Mouse (Mus musculus): ENCODE measurements at regions not wholly inside any gene's neighbourhood (a gene's known extent, or its start where the extent isn't known, plus 50 kb on each side); places are given as distances from the start of the nearest gene placed in this dataset.
A peak's percentile ranks its signal among the peaks of the same experiment; 100 is the strongest.

DNA sequence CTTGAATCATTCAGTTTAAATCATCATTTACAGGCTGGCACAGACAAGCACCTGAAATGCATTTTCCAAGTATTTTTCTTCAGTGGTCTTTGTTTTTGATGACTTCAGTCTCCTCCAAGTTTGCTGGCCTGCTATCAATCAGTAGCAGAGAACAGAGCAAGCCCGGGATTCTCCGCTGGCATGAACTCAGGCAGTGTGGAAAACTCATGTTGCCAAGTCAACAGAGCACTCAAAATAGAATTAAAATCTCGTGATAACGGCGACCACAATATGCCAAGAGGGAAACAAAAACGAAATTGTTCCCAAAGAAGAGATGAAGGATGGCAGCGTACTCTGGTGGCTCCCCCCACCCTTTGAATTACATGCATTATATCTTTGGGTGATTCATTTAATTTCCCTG lies 190.9 kb upstream of the Fat4 start:
- DNase-seq, result no peak

DNA sequence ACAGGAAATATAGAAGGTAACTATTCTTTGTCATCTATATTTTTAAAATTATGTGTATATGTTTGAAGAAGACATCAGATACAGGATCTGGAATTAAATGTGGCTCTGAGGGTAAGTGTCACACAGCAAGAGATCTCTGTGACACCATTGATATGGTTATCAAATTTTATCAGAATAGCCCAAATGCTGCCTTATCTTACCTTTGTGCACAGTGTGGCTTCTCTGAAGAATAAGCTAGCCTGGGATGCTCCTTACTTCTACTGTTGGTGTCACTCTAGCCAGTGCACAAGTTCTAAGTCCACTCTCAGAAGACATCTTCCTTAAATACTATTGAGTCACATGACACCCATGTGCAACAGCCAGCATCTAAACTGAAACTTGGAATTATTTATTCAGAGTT lies 194.0 kb upstream of the Fat4 start:
- no peak for DNase-seq

DNA sequence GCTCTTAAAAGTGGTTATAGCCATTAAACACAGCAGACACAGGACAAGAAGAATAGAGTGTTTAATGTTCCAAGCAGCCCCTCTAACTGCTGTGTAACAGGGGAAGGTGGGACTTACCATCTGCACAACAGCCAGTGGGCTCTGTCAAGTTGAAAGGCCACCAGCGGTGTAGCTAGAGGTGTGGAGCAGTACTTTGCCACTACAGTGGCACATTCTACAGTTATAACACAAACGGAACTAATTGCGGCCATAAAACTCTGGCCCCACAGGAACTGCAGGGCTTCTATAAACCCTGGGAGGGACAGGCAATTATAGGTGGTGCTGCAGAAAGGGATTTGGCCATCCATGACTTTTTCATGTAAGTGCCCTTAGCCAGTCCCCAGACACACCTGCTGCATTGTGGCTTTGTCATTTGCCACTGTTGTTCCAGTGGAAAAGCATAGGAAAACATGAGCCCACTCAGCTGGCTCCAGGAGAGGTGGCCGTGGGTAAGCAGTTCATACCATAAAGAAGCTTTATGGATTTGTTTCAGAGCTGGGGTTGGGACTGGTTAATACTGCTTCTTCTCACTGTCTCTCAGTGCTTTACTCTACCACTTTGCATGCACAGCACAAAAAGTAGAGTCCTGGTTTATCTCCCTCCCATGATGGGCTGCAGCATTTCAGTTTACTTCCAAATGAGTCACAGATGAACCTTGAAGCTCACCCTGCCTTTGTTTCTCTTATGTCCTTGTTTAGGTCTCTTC lies 199.8 kb upstream of the Ankrd50 start:
- no peak for DNase-seq

DNA sequence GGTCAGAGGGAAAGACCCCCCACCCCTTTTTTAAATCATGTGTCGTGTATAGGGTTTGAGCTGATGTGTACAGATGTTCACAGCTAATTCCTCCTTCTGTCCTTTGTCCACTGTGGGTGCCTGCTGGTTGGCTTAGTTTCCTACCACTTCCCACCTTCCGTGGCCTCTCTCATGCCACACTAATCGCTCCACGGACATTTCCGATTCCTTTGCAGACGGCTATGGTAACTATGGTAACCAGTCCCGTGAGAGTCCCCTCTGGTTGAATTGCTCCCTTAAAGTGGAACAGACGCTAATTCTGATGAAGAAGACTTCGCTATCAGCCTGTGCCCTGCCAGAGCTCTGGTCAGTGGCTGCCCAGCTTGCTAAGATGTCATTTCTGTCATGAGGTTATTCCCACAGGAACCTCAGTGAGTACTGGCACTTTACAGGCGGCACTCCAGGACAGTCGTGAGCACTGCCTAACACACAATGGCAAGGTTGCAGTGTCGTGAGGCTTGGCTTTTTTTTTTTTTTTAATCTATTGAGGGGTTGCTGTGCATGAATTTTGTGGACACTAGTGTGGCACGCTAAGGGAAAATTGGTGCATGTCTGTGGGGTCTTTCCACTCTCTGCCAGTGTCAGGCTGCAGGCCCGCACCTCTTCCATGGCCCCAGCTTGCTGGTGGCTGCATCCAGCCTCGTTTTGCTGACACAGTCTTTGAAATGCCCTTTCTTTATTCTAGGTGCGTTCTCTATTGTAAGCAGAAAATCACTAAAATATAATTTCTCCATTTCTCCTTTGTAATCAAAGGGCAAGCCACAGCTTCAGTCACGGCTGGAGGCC lies 179.2 kb upstream of the Ankrd50 start:
- DNase-seq, result no peak

DNA sequence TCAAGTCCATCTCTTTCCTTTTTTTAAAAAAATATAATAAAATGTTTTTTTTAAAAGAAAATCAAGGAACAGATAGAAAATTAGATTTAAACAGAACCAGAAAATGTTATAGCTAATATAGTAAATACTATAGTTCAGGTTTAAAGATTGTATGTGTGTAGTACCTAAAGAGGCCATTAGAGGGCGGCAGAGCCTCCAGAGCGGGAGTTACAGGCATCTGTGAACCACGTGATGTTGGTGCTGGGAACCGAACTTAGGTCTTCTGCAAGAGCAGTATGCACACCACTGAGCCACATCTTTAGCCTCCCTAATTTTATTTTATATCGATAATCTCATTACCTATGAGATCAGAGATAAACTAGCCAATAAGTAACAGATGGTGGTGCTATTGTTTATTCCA lies 178.4 kb upstream of the Ankrd50 start:
- no peak for DNase-seq

DNA sequence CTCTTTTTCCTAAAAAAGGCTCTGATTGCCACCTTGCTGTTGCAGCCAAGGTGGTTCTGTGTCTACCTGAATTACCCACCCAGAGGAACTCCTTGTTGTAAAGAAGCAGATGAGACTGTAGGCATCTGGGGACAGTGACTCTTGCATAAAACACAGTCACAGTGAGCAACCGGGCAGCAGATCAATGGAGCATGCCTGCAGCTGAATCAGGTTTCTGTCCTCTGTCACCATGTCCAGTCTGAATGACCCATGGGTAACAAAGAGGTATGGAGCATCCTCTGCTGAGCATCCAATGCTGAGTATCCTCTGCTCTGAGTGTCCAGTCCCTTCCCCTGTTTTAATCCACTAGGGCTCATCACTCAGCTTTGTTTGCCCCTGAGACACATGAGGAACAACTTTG lies 172.1 kb upstream of the Ankrd50 start:
- no peak for DNase-seq

DNA sequence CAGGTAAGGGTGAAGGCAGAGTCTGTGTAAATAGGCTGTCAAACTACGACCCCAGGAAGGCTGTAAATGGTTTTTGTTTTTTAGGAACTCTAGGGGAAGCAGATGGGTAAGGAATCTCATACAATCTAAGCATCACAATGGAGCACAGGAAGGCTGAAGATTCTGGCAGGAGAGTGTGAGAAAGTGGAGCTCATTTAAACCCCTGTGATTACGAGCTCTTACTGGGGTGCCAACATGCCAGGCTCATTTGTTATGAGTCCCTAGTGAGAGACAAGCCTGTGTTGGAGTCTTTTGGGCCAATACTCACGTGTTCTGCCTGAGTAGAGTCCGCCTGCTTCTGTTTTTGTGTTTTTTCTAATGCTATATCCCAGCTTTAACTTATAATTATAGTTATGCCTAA lies 169.3 kb upstream of the Ankrd50 start:
- no peak for DNase-seq

DNA sequence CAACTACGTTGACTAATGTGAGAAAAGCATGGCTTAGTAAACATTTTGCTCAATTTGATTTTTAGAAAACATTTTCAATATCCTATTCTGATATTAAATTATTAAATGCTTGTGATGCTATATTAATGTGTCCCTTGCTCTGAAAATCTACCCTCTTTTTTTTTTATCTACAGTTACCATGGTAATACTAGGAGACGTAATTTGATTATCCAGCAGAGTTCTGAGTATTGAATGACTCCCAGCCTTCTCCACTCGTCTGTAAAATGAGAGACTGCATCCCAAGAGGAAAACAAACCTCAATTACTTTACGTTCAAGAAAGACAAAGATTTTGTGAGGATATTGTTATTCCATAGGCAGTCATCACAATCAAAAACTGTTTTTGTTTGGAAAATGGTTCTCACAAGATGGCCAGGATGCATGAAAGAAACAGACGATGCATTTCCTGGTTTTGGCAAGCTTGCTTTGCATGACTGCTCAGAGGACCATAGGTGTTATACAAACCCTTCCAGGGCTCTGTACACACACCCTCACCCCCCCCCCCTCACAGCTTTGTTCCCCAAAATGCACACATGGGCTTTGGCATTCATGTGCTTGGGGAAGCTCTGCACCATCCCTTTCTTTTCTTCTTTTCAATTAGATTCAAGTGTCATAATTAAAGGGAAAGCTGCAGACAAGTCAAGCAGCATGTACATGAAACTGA lies 168.5 kb upstream of the Ankrd50 start:
- no peak for DNase-seq

DNA sequence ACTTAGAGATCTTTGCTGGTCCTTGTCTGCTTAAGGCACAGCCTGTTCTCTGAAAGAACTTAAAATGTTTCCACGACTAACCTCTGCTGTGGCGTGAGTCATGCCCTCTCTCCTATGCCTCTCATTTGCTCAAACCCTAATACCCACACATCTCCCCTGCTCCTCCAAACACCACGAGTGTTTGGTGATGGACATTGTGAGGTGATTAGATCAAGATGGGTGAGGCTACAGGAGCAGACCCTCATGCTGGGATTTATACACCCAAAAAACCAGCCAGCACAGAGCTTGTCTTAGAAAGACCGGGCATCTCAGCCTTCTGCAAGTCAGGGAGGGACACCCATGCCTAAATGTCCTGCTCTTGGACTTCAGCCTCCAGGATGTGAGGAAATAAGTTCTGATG lies 165.5 kb upstream of the Ankrd50 start:
- no peak for DNase-seq

DNA sequence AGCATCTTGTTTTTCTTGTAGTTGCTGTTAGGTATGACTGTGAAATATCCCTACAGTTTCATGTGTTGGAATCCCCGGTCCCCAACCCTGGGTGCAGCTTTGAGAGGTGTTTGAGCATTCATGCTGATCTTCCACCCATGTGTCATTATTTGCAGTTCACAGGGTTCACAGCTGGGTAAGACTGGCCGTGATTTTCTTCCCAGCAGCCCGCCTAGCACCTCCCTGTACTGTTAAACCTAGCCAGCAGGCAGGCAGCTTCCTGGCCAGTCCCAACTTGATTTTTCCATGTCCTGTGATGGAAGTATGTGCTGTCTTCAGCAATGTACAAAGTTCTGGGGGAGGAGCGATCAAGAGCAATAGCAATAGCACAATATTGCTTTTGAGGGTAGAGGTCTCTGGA lies 164.0 kb upstream of the Ankrd50 start:
- no peak for DNase-seq

DNA sequence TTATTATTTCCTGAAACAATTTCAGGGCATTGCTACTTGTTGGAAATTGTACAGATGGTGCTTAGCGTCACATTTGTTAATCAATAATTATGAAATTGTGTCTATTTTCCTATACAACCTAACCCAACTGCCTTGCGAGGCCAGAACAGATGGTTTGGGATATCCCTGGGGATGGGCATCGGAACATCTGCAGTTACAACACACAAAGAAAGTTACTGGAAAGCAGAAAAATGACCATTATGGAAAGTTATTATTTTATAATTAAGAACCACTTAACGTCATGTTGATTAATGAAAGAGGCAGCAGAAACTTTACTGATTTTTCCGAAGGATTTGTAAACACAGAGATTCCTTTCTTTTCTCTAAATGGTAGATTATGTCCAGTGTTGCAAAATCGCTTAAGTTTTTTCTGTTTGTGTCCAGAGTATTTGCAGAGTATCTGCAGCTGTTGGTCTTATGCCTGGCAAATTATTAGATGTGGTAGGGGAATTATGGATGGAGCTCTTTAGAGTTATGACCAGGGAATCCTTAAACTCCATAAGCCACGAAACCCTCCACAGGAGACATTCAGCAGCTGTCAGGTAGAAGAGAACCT lies 163.2 kb upstream of the Ankrd50 start:
- no peak for DNase-seq

DNA sequence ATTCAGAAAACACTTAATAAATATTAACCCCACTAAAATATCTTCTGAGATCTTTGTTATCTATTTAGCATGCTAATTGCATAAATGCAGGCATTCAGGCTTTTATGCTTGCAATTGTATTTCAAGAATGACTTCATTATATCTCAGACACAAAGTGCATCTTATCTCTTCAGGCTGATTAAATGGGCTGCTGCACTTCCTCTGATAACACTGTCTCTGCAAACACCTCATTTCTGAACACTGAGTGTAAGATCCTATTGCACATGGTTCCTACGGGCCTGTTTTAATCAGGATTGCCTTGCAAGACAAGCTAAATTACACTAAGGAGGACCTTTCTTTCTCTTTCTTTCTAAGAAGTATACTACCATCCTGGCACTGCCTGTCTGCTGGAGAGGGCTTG lies 157.1 kb upstream of the Ankrd50 start:
- DNase-seq, result no peak

DNA sequence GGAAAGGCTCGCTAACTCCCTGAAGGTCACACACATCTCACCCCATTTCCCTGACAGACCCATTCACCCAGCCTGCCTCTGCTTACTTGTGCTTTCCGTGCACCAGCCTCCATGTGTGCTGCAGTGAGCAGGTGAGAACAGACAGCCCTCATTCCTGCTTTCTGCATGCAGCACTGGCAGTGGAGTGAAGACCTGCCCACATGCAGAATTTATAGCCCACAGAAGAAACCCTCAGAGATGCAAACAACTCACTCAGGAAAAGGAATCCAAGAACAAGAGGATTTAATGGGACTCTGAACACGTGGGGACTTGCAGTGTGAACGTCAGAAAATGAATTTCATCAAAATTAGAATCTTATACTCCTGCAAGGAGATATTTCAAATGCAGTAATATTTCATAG lies 152.2 kb upstream of the Ankrd50 start:
- no peak for DNase-seq

DNA sequence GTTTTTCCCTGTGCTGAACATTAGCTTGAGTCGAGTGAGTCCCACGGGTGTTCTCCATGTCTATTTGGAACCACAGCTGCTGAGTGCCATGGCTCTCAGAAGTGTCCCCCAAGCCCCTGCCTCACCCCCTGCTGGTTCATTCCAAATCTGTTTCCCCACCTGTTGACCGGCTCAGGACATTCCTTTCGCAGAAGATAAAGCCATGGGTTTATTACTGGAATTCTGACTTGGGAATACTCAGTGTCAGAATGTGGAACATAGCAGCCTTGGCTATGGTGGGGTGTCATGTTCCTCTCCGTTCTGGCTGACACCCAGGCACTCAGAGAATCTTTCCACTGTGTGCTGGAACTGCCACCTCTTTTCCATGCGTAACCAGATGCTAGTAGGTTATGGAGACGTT lies 148.7 kb upstream of the Ankrd50 start:
- no peak for DNase-seq

DNA sequence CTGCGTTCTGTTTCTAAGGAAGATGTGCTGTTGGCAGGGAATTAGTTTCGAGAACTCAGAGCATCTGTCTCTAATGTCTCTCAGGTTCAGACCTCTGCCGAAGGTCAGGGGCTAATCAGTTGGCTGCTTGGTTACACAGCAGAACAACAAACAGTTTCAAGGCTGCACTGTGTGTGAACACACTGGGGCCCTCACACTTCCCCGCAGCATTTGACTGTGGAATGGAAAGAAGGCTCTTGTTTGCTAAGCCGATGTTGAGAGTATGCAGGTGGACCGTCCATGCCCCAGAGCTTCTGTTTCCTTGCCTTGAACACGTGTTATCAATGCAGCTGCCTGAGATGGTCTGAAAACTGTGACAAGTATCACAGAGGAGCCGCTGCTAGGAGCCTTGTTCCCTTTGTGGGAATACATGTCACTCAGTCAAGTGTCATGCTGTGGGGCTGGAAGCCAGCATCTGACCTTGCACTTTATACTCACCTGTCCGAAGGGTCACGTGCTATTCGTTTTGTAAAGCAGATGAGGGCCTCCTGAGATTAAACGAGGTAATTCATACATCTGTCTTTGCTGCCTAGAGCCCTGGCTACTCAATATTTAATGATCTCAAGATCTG lies 141.0 kb upstream of the Ankrd50 start:
- DNase-seq, result no peak

DNA sequence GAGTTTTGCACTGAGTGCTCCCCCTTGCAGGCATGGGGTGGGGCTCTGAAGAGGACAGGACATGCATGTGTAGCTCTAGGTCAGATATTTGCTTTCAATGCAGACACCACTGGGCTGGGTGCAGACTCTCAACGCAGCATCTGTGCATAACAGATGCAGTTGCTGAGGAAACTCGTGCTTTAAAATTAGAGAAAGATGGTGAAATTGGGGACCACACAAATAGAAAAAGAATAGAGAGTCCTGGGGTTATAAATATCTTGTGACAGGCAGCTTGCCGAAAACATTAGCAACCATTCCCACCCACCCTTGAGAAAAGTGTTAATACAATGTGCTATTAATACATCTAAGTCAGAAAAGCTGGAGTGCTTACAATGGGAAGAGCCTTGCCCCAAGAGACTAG lies 133.3 kb upstream of the Ankrd50 start:
- DNase-seq, result peak; percentile 31

DNA sequence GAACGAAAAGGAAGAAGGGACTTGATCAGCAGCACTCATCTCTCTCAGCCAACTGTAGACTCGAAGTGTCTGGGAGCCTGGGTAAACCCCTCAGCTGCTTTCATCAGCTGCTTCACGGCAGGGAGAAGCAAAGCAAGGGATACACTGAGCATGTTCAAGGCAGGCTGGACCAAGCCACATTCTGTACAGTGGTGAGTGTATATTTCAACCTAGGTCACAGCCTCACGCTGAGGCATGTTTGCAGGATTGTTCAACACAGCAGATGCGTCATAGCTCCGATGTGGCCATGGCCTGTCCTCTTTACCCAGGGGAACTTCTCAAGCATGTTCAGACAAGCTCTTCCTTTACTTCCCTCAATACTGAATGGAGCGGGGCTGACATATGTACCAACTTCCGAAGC lies 132.6 kb upstream of the Ankrd50 start:
- no peak for DNase-seq

DNA sequence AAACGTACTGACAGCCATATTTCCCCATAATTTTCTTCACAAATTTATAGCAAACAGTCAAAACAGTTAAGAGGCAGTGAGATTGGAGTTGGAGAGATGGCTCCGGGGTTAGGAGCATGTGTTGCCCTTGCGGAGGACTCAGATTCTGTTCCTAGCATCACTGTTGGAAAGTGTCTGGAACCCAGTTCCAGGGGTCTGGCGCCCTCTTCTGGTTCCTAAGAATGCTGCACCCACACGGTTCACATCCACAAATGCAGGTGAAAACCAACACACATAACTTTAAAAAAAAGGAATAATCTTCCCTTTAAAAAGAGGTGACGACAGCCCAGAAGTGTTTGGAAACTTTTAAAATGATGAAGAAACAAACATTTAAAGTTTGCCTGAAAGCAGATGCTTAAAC lies 129.1 kb upstream of the Ankrd50 start:
- DNase-seq, result no peak

DNA sequence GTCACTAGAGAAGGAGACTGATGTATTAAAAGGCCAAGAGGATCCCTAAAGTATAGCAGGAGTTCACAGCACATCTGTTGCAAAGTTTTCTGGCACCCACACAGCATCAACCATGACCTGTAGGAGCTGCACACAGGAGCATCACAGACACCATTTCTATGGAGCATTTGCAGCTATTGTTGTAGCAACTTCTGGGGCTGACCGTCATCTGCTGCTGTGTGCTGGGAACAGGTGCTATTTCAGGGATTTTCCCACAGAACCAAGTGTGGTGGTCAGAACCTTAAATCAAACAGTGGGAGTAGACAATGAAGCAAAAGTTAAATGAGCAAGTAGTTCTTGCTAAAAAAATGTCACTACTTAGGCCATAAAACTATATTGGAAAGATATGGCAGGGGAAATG lies 106.9 kb upstream of the Ankrd50 start:
- DNase-seq, result no peak

DNA sequence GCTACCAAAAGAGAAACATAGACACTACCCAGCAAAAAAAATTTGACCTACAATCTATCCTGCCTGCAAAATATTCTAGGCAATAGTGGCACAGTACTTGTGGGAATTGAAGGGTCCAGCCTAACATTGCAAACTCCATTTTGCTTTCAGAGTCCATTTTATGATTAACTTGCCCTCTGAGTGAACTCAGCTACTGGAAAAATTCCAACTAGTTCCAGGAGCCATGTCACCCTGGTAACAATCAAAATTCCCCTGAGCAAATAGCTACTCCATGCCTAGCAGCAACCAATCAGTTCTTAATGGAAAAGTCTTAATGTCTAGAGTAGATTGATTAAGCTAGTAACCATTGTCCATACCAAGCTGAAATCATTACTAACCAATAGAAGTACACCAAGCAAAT lies 104.3 kb upstream of the Ankrd50 start:
- DNase-seq, result no peak

DNA sequence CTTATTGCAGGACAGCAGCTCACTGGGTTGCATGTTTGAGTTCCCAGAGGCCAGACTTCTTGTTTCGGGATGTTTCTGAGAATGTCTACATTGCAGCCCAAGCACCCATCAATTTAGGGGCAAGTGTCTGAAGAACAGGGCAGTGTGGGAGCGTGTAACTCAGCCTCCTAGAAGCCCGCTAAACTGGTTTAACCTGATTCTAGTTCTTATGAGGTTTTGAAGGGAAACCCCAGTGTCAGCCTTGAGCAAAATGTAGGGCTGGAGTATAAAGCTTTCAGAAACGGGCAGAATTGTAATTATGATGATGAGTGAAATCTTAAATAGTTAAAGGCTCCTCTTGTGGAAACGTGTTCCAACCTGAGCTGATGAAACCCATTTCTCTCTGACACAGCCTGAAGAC lies 100.9 kb upstream of the Ankrd50 start:
- no peak for DNase-seq

DNA sequence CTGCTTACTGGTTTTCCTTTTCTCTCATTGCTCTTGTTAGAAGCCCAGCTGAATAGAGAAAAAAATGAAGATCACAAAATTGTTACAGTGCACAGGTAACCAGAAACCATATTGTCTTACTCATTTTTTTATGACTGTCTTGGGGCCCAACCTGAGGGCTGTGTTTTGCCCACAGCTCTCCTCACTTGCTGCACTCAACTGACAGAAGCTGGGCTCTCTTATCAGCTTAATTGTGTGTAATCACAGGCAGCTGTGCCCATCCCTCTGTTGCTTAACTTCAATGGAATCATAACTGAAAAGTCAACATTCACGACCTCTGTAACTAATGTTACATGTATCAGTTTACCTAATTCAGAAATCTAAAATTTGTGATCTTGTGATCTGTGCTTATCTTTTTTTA lies 95.1 kb upstream of the Ankrd50 start:
- DNase-seq, result no peak
